Mouse (Mus musculus): Measurements from ENCODE around the gene Def6. TPM values are rescaled to one million over a fixed set of nuclear protein-coding genes. Genes with fewer than 3 reads are reported as not detected.
A peak's percentile ranks its signal among the peaks of the same experiment; 100 is the strongest.

The Def6 gene
- polyA plus RNA-seq, 1 experiment from 2014 or later, result 5.8 TPM

GRCm38 (mm10) chr17:28232475-28233060 lies 25.0 kb downstream of the Def6 start, which contains the start of gene Ppard:
Ppard (plus strand) TSS chr17:28232700.
- Histone ChIP-seq H3K27ac (peak within 1 kb of the TSS; percentile 78), H3K9me3 (no peaks in the 10 kb centered on the region), H3K27me3 (0 out of 2 replicates have a peak, but pooled peaks cover 11% of the 10 kb centered on the region), H3K4me3 (peak within 1 kb of the TSS; percentile 73), H3K9ac (peak within 1 kb of the TSS; percentile 83), H3K4me2 (peak within 1 kb of the TSS; percentile 81), H3K36me3 (no peaks in the 10 kb centered on the region), H3K4me1 (replicated peaks) (peaks cover 31% of the 10 kb centered on the region)
- peak; percentile 91 for ATAC-seq (ENCODE audit: low FRiP score)
- WGBS, result under 1% methylated on average over 53 of the region's 57 CpGs

GRCm38 (mm10) chr17:28233091-28233731 lies 25.6 kb downstream of the Def6 start:
- H3K4me3 ChIP-seq, result peak overlapping the region; percentile 73
- H3K27me3 ChIP-seq, result 0 out of 2 replicates have a peak, but pooled peaks cover 11% of the 10 kb centered on the region
- H3K9me3 ChIP-seq, result no peaks in the 10 kb centered on the region
- H3K27ac ChIP-seq, result peak overlapping the region; percentile 78
- no peaks in the 10 kb centered on the region for H3K36me3 ChIP-seq
- peak overlapping the region; percentile 83 for H3K9ac ChIP-seq
- 7% methylated on average over 17 of the region's 17 CpGs for WGBS
- peak; percentile 40; the same call in 1 of the 2 replicates for ATAC-seq (ENCODE audit: low FRiP score)
- H3K4me1 ChIP-seq (replicated peaks), result peaks cover 34% of the 10 kb centered on the region
- peak overlapping the region; percentile 81 for H3K4me2 ChIP-seq

- Histone ChIP-seq H3K36me3 (no peaks in the 10 kb centered on the region), H3K4me2 (peak overlapping the region; percentile 81; the same call in 1 of the 2 replicates), H3K4me1 (replicated peaks) (peaks cover 34% of the 10 kb centered on the region), H3K9ac (0 out of 2 replicates have a peak overlapping the region, but pooled peaks have one; percentile 6), H3K9me3 (no peaks in the 10 kb centered on the region), H3K4me3 (no peak overlapping the region), H3K27me3 (0 out of 2 replicates have a peak, but pooled peaks cover 11% of the 10 kb centered on the region), H3K27ac (peak overlapping the region; percentile 12; the same call in 1 of the 2 replicates)
- WGBS, result 91% methylated on average over 5 of the region's 5 CpGs
- ATAC-seq (ENCODE audit: low FRiP score), result no peak
Measured at GRCm38 (mm10) chr17:28234641-28235040, 27.1 kb downstream of the Def6 start.

GRCm38 (mm10) chr17:28235982-28236635 lies 28.5 kb downstream of the Def6 start:
- Histone ChIP-seq H3K9ac (0 out of 2 replicates have a peak overlapping the region, but pooled peaks have one; percentile 25), H3K4me3 (no peak overlapping the region), H3K4me2 (no peak overlapping the region), H3K27me3 (0 out of 2 replicates have a peak, but pooled peaks cover 1% of the 10 kb centered on the region), H3K36me3 (0 out of 2 replicates have a peak, but pooled peaks cover under 1% of the 10 kb centered on the region), H3K27ac (no peak overlapping the region; the same call in 1 of the 2 replicates), H3K4me1 (replicated peaks) (peaks cover 34% of the 10 kb centered on the region), H3K9me3 (no peaks in the 10 kb centered on the region)
- 84% methylated on average over 7 of the region's 7 CpGs for WGBS
- no peak for ATAC-seq (ENCODE audit: low FRiP score)

GRCm38 (mm10) chr17:28236636-28237015 lies 29.0 kb downstream of the Def6 start:
- ATAC-seq (ENCODE audit: low FRiP score), result no peak
- Histone ChIP-seq H3K9ac (0 out of 2 replicates have a peak overlapping the region, but pooled peaks have one; percentile 25), H3K4me2 (no peak overlapping the region), H3K27me3 (no peaks in the 10 kb centered on the region), H3K9me3 (no peaks in the 10 kb centered on the region), H3K4me1 (replicated peaks) (peaks cover 34% of the 10 kb centered on the region), H3K4me3 (no peak overlapping the region), H3K36me3 (0 out of 2 replicates have a peak, but pooled peaks cover 6% of the 10 kb centered on the region), H3K27ac (0 out of 2 replicates have a peak overlapping the region, but pooled peaks have one; percentile 35)
- WGBS, result 87% methylated on average over 4 of the region's 4 CpGs

- Histone ChIP-seq H3K9ac (no peak overlapping the region), H3K27ac (no peak overlapping the region), H3K36me3 (0 out of 2 replicates have a peak, but pooled peaks cover 7% of the 10 kb centered on the region), H3K4me3 (no peak overlapping the region), H3K27me3 (no peaks in the 10 kb centered on the region), H3K4me2 (no peak overlapping the region), H3K9me3 (no peaks in the 10 kb centered on the region), H3K4me1 (replicated peaks) (peaks cover 41% of the 10 kb centered on the region)
- WGBS, result 53% methylated on average over 5 of the region's 5 CpGs
- ATAC-seq (ENCODE audit: low FRiP score), result no peak
Measured at GRCm38 (mm10) chr17:28237362-28237761, 29.8 kb downstream of the Def6 start.

- Histone ChIP-seq H3K9ac (no peak overlapping the region), H3K36me3 (0 out of 2 replicates have a peak, but pooled peaks cover 7% of the 10 kb centered on the region), H3K9me3 (no peaks in the 10 kb centered on the region), H3K4me1 (replicated peaks) (peaks cover 44% of the 10 kb centered on the region), H3K27me3 (no peaks in the 10 kb centered on the region), H3K4me2 (no peak overlapping the region), H3K4me3 (no peak overlapping the region), H3K27ac (no peak overlapping the region)
- no peak for ATAC-seq (ENCODE audit: low FRiP score)
- WGBS, result 66% methylated on average over 6 of the region's 6 CpGs
Measured at GRCm38 (mm10) chr17:28237874-28238273, 30.3 kb downstream of the Def6 start.

- Histone ChIP-seq H3K4me3 (no peak overlapping the region), H3K9me3 (no peaks in the 10 kb centered on the region), H3K9ac (no peak overlapping the region), H3K27ac (no peak overlapping the region), H3K36me3 (0 out of 2 replicates have a peak, but pooled peaks cover 7% of the 10 kb centered on the region), H3K27me3 (no peaks in the 10 kb centered on the region), H3K4me2 (no peak overlapping the region), H3K4me1 (replicated peaks) (peaks cover 48% of the 10 kb centered on the region)
- ATAC-seq (ENCODE audit: low FRiP score), result no peak
- WGBS, result 89% methylated on average over 5 of the region's 5 CpGs
Measured at GRCm38 (mm10) chr17:28240846-28241245, 33.3 kb downstream of the Def6 start.

- H3K4me1 ChIP-seq (replicated peaks), result peaks cover 46% of the 10 kb centered on the region
- no peak overlapping the region for H3K4me3 ChIP-seq
- no peak for ATAC-seq (ENCODE audit: low FRiP score)
- no peaks in the 10 kb centered on the region for H3K27me3 ChIP-seq
- 84% methylated on average over 6 of the region's 6 CpGs for WGBS
- 0 out of 2 replicates have a peak, but pooled peaks cover 7% of the 10 kb centered on the region for H3K36me3 ChIP-seq
- no peak overlapping the region for H3K4me2 ChIP-seq
- no peak overlapping the region for H3K9ac ChIP-seq
- no peak overlapping the region for H3K27ac ChIP-seq
- no peaks in the 10 kb centered on the region for H3K9me3 ChIP-seq
Measured at GRCm38 (mm10) chr17:28242296-28242695, 34.7 kb downstream of the Def6 start.

- Histone ChIP-seq H3K27me3 (no peaks in the 10 kb centered on the region), H3K9me3 (no peaks in the 10 kb centered on the region), H3K27ac (peak overlapping the region; percentile 77), H3K36me3 (0 out of 2 replicates have a peak, but pooled peaks cover 7% of the 10 kb centered on the region), H3K9ac (no peak overlapping the region), H3K4me3 (no peak overlapping the region), H3K4me2 (no peak overlapping the region), H3K4me1 (replicated peaks) (peaks cover 52% of the 10 kb centered on the region)
- ATAC-seq (ENCODE audit: low FRiP score), result no peak
- 84% methylated on average over 6 of the region's 6 CpGs for WGBS
Measured at GRCm38 (mm10) chr17:28244214-28244613, 36.6 kb downstream of the Def6 start.

- no peak overlapping the region for H3K4me3 ChIP-seq
- peak overlapping the region; percentile 26; the same call in 1 of the 2 replicates for H3K9ac ChIP-seq
- H3K36me3 ChIP-seq, result 0 out of 2 replicates have a peak, but pooled peaks cover 7% of the 10 kb centered on the region
- H3K4me2 ChIP-seq, result no peak overlapping the region
- no peaks in the 10 kb centered on the region for H3K27me3 ChIP-seq
- H3K27ac ChIP-seq, result peak overlapping the region; percentile 77
- WGBS, result 33% methylated on average over 6 of the region's 6 CpGs
- H3K4me1 ChIP-seq (replicated peaks), result peaks cover 52% of the 10 kb centered on the region
- peak; percentile 83 for ATAC-seq (ENCODE audit: low FRiP score)
- H3K9me3 ChIP-seq, result no peaks in the 10 kb centered on the region
Measured at GRCm38 (mm10) chr17:28244714-28245113, 37.1 kb downstream of the Def6 start.

- no peak overlapping the region for H3K4me3 ChIP-seq
- no peaks in the 10 kb centered on the region for H3K27me3 ChIP-seq
- no peak overlapping the region for H3K27ac ChIP-seq
- H3K9ac ChIP-seq, result no peak overlapping the region
- ATAC-seq (ENCODE audit: low FRiP score), result no peak
- H3K9me3 ChIP-seq, result no peaks in the 10 kb centered on the region
- WGBS, result 77% methylated on average over 11 of the region's 11 CpGs
- 0 out of 2 replicates have a peak, but pooled peaks cover under 1% of the 10 kb centered on the region for H3K36me3 ChIP-seq
- H3K4me1 ChIP-seq (replicated peaks), result peaks cover 52% of the 10 kb centered on the region
- no peak overlapping the region for H3K4me2 ChIP-seq
Measured at GRCm38 (mm10) chr17:28246640-28247039, 39.1 kb downstream of the Def6 start.
